Mouse (Mus musculus) cerebellum, adult 11-12 months (tissue): ENCODE data around the gene H3f3a.

Experiments used
- DNase-seq: peaks from one replicate; pipeline ENCODE4 v3.0.0; 2022

The H3f3a gene

DNA sequence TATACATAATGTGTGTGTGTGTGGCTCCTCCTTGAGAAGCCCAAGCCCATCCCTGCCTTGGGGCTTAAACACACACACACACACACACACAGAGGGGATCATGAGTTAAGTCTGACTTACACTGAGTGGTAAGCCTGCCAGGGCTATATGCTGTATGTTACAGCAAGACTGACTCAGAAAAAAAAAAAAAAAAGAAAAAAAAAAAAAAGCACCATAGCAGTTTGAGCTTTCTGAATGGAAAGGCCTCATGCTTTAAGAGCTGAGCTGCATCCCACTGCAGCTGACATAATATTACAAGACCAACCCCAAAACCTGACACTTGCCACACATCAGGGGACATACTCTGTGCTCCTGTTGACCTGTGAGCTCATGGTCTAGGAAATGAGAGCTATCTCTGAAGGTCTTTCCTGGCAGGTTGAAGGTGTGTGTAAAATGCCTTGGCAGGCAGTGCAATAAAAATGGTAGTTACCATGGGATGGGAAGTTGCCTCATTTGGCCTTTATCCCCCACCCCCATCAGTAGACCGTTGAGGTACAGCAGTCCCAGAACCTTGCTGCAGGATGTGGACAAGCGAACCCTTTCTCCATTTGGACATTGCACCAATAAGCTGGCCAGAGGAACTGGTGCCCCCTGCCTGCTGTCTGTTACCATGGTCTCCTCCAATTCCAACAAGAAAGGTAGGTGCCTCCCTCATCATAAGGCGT is 56.3 kb downstream of the H3f3a start:
- no peak for DNase-seq

GRCm38 (mm10) chr1:180756711-180757110 is 57.0 kb downstream of the H3f3a start:
- DNase-seq = no peak

- DNase-seq = no peak
Measured at GRCm38 (mm10) chr1:180754376-180754775, 59.4 kb downstream of the H3f3a start.

GRCm38 (mm10) chr1:180752115-180752514 is 61.6 kb downstream of the H3f3a start:
- no peak for DNase-seq
